Mouse (Mus musculus) adrenal gland, postnatal 36 days (tissue): ENCODE measurements around the gene Jazf1. TPM values are rescaled to one million over a fixed set of nuclear protein-coding genes. Genes with fewer than 3 reads are reported as not detected.

Experiments used
- DNase-seq, 2 experiments: peaks; one replicate each; pipeline ENCODE4 v3.0.0; 2021; ENCODE audit warnings: mixed read lengths in 1 of 2
- total RNA-seq, 2 experiments: library from RNA; stranded (reverse); gene quantifications; 2 replicates each; pipeline ENCODE4 v1.2.3; 2021

Gene Jazf1
- total RNA-seq, 2 experiments from 2014 or later = 4.0 to 5.7 TPM

- no peak for DNase-seq
Measured at GRCm38 (mm10) chr6:52795029-52795841, 273.2 kb downstream of the Jazf1 start.

GRCm38 (mm10) chr6:52792455-52792854, 276.0 kb downstream of the Jazf1 start:
- no peak for DNase-seq

GRCm38 (mm10) chr6:52790781-52791180, 277.6 kb downstream of the Jazf1 start:
- DNase-seq = no peak

- DNase-seq = peak; percentile 13 to 40
Measured at GRCm38 (mm10) chr6:52790316-52790715, 278.1 kb downstream of the Jazf1 start.

- no peak for DNase-seq
Measured at GRCm38 (mm10) chr6:52779546-52779945, 288.9 kb downstream of the Jazf1 start.

GRCm38 (mm10) chr6:52778523-52778922, 289.9 kb downstream of the Jazf1 start:
- DNase-seq = no peak

GRCm38 (mm10) chr6:52777034-52777433, 291.4 kb downstream of the Jazf1 start:
- no peak for DNase-seq

- no peak for DNase-seq
Measured at GRCm38 (mm10) chr6:52775956-52776355, 292.5 kb downstream of the Jazf1 start.

- no peak for DNase-seq
Measured at GRCm38 (mm10) chr6:52775350-52775749, 293.1 kb downstream of the Jazf1 start.

GRCm38 (mm10) chr6:52773132-52773531, 295.3 kb downstream of the Jazf1 start:
- no peak for DNase-seq

GRCm38 (mm10) chr6:52770789-52771188, 297.6 kb downstream of the Jazf1 start:
- DNase-seq = no peak

GRCm38 (mm10) chr6:52765206-52765605, 303.2 kb downstream of the Jazf1 start:
- peak; percentile 10 to 52 for DNase-seq

GRCm38 (mm10) chr6:52752832-52753231, 315.6 kb downstream of the Jazf1 start:
- DNase-seq = no peak

- DNase-seq = no peak
Measured at GRCm38 (mm10) chr6:52734630-52735029, 333.8 kb downstream of the Jazf1 start.

GRCm38 (mm10) chr6:52730338-52730737, 338.1 kb downstream of the Jazf1 start:
- DNase-seq = no peak

- peak; percentile 45 to 63 for DNase-seq
Measured at GRCm38 (mm10) chr6:52724805-52725439, 343.5 kb downstream of the Jazf1 start.

Other genes starting within 250 kb of the Jazf1 start
- 1 to 10 TPM; 2.1 to 3.2 TPM for gene Creb5, start 218.6 kb upstream of the Jazf1 start, total RNA-seq